In the genomic region with DNA sequence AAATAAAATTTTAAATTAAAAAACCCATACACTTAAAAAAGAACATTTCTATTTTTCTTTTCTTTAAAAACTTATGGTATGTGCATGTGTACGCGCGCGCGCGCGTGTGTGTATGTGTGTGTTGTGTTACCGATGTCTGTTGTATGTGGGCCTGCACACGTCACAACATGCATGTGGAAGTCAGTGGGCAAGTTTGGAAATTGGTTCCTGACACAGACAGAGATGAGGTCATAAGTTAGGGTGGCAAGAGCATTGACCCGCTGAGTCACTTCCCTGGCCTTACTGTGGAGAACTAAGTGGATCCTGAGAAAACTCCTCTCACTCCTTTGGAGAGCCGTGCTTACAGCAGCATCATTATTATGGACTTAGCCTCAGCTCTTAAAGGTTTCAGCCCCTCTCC, we compare ENCODE assay signal across 35 mouse cellular contexts. TPM values are rescaled to one million over a fixed set of nuclear protein-coding genes. Genes with fewer than 3 reads are reported as not detected.
DNase-seq lines count a peak whose midpoint lies in the region; ATAC-seq and TF ChIP-seq lines count a peak whose summit lies in the region.
"Had no signal": no experiment of that assay in that cellular context is flagged by ENCODE, and none has a peak within 500 bp of the region (broad histone marks: within the 10 kb centered on the region; RNA-seq: fewer than 3 reads in every experiment).

No protein-coding gene starts in this region.

- H3K27ac ChIP-seq in bone marrow macrophage, adult 2 months (ENCODE audit: insufficient read depth, low read depth, low read length): peak overlapping the region; percentile 43
- no peak overlapping the region for H3K27ac ChIP-seq in kidney, embryonic 16.5 days (ENCODE audit: low read length)
- H3K27ac ChIP-seq: embryonic facial prominence, embryonic 12.5 days; embryonic facial prominence, embryonic 15.5 days; gastrocnemius, adult 2 months; hindbrain, embryonic 10.5 days; hindbrain, embryonic 13.5 days had no signal

- H3K4me1 ChIP-seq in bone marrow macrophage, adult 2 months (ENCODE audit: control insufficient read depth, insufficient read depth, low read length): peaks cover 59% of the 10 kb centered on the region
- H3K4me1 ChIP-seq in kidney, embryonic 16.5 days (ENCODE audit: insufficient read depth, low read length): no peaks in the 10 kb centered on the region
- H3K4me1 ChIP-seq: embryonic facial prominence, embryonic 15.5 days; hindbrain, embryonic 13.5 days had no signal

- H3K36me3 ChIP-seq in kidney, embryonic 16.5 days (ENCODE audit: insufficient read depth, low read length): no peaks in the 10 kb centered on the region
- H3K36me3 ChIP-seq: embryonic facial prominence, embryonic 12.5 days; embryonic facial prominence, embryonic 15.5 days; G1E; hindbrain, embryonic 10.5 days; hindbrain, embryonic 13.5 days had no signal

- no peak for TF ChIP-seq CTCF in bone marrow macrophage, adult 2 months (IDR thresholded peaks at IDR 0.05; ENCODE audit: low read depth, low read length)

- H3K4me3 ChIP-seq in bone marrow macrophage, adult 2 months (ENCODE audit: insufficient read depth, low read length): no peak overlapping the region
- H3K4me3 ChIP-seq in kidney, embryonic 16.5 days (ENCODE audit: low read length): no peak overlapping the region
- H3K4me3 ChIP-seq: embryonic facial prominence, embryonic 12.5 days; embryonic facial prominence, embryonic 15.5 days; gastrocnemius, adult 2 months; hindbrain, embryonic 10.5 days; hindbrain, embryonic 13.5 days had no signal

- DNase-seq in lung, postnatal 36 days: peak; percentile 21
- DNase-seq in lung, postnatal 25 days (ENCODE audit: low spot score): no peak
- DNase-seq in spleen, postnatal 14 days (ENCODE audit: low spot score in 2 of 2): no peak
- no peak for DNase-seq in left cerebral cortex, postnatal 10 days (ENCODE audit: extremely low spot score in 1 of 2, low spot score in 2 of 2)
- DNase-seq: adrenal gland, adult 8-10 months; adrenal gland, postnatal 25 days; B cell, adult 2 months; cerebellum, adult 18-20 months; cerebellum, adult 9-10 months; cerebellum, postnatal 14 days; forebrain, postnatal 0 days; gastrocnemius, adult 2 months; gastrocnemius, postnatal 14 days had no signal

- H3K9ac ChIP-seq in kidney, embryonic 16.5 days (replicated peaks; ENCODE audit: low read length): no peak overlapping the region
- H3K9ac ChIP-seq: embryonic facial prominence, embryonic 12.5 days; embryonic facial prominence, embryonic 15.5 days; forebrain, postnatal 0 days; hindbrain, embryonic 13.5 days had no signal

- intact Hi-C loops in left cerebral cortex, postnatal 10 days (cut with DNase I): no loop called here

- peak; percentile 38 for ATAC-seq in megakaryocyte, adult 5-6 weeks (ENCODE audit: poor library complexity, severe bottlenecking)
- peak; percentile 42; the same call in 1 of the 2 replicates for ATAC-seq in neutrophil, adult 5-6 weeks (ENCODE audit: extremely low read depth, insufficient number of reproducible peaks, low FRiP score, poor library complexity, severe bottlenecking)
- no peak for ATAC-seq in kidney, embryonic 16.5 days (ENCODE audit: low FRiP score, low TSS enrichment)
- ATAC-seq: forebrain, embryonic 14.5 days; forebrain, postnatal 0 days; hindbrain, embryonic 16.5 days; Patski had no signal

- no peak overlapping the region for H3K4me2 ChIP-seq in kidney, embryonic 16.5 days (replicated peaks; ENCODE audit: low read depth, low read length)
- H3K4me2 ChIP-seq: embryonic facial prominence, embryonic 12.5 days; embryonic facial prominence, embryonic 15.5 days; heart, embryonic 11.5 days; hindbrain, embryonic 13.5 days had no signal

- WGBS in kidney, embryonic 16.5 days: 96% methylated on average over 11 of the region's 11 CpGs

- H3K9me3 ChIP-seq in kidney, embryonic 16.5 days (ENCODE audit: low read length): no peaks in the 10 kb centered on the region
- H3K9me3 ChIP-seq: embryonic facial prominence, embryonic 12.5 days; embryonic facial prominence, embryonic 15.5 days; G1E; hindbrain, embryonic 10.5 days; hindbrain, embryonic 13.5 days had no signal

- TF ChIP-seq POLR2A in bone marrow macrophage, adult 2 months (IDR thresholded peaks at IDR 0.05; ENCODE audit: borderline replicate concordance, low read depth, low read length): no peak

- H3K27me3 ChIP-seq in kidney, embryonic 16.5 days (ENCODE audit: insufficient read depth, low read length): no peaks in the 10 kb centered on the region
- H3K27me3 ChIP-seq: embryonic facial prominence, embryonic 12.5 days; embryonic facial prominence, embryonic 15.5 days; hindbrain, embryonic 13.5 days; Patski had no signal

RNA-seq across cellular contexts. Expression of gene Nlrp3, which starts 12.8 kb away (rescaled TPM):
- polyA plus RNA-seq in bone marrow macrophage, adult 2 months (2012; ENCODE audit: insufficient read depth, insufficient read length, missing spikeins): 50.6 and 52.3 TPM in 2 replicates
- 23.8 and 32.5 TPM in 2 replicates for total RNA-seq in megakaryocyte, adult 5-6 weeks (2015)
- 41.2 and 43.0 TPM in 2 replicates for total RNA-seq in megakaryocyte, adult 5-6 weeks (2017)
- 146 and 152 TPM in 2 replicates for total RNA-seq in neutrophil, adult 5-6 weeks (2017)
- polyA plus RNA-seq in kidney, embryonic 16.5 days (2015; fragmentation: Nextera tagmentation; extraction: Ambion mirVana): 0.04 and 0.07 TPM in 2 replicates
- total RNA-seq in left cerebral cortex, postnatal 10 days (2021): 1 to 10 TPM in 1 of 2 experiments, under 1 TPM in 1; 0.79 to 1.5 TPM
- polyA plus RNA-seq: G1E; hindbrain, embryonic 10.5 days had no signal

RNA-seq across cellular contexts. Expression of gene Olfr222, which starts 21.9 kb away (rescaled TPM):
- not detected in 2 replicates for polyA plus RNA-seq in bone marrow macrophage, adult 2 months (2012; ENCODE audit: insufficient read depth, insufficient read length, missing spikeins)
- total RNA-seq in megakaryocyte, adult 5-6 weeks (2015): not detected in 2 replicates
- total RNA-seq in megakaryocyte, adult 5-6 weeks (2017): not detected in 2 replicates
- not detected in 2 replicates for total RNA-seq in neutrophil, adult 5-6 weeks (2017)
- polyA plus RNA-seq in kidney, embryonic 16.5 days (2015; fragmentation: Nextera tagmentation; extraction: Ambion mirVana): not detected in 2 replicates
- total RNA-seq in left cerebral cortex, postnatal 10 days (2021): not detected
- total RNA-seq: adrenal gland, adult 8-10 months; adrenal gland, postnatal 25 days; CH12.LX; common myeloid progenitor, adult 5-6 weeks; forebrain, postnatal 0 days; G1E; gastrocnemius, adult 2 months; gastrocnemius, postnatal 14 days; heart, adult 8-10 months; heart, postnatal 25 days had no signal
- polyA plus RNA-seq: forebrain, embryonic 11.5 days; forebrain, embryonic 14.5 days; forebrain, postnatal 0 days; frontal cortex, adult 2 months; G1E; gonadal fat pad, adult 2 months; heart, embryonic 11.5 days; heart, embryonic 14.5 days; heart, postnatal 0 days; hindbrain, embryonic 10.5 days; hindbrain, embryonic 13.5 days; hindbrain, embryonic 16.5 days; Patski had no signal

RNA-seq across cellular contexts. Expression of gene Zkscan17, which starts 27.6 kb away (rescaled TPM):
- 20.2 and 24.1 TPM in 2 replicates for polyA plus RNA-seq in bone marrow macrophage, adult 2 months (2012; ENCODE audit: insufficient read depth, insufficient read length, missing spikeins)
- 9.0 and 9.4 TPM in 2 replicates for total RNA-seq in megakaryocyte, adult 5-6 weeks (2015)
- 7.4 and 13.4 TPM in 2 replicates for total RNA-seq in megakaryocyte, adult 5-6 weeks (2017)
- total RNA-seq in neutrophil, adult 5-6 weeks (2017): 9.2 and 14.0 TPM in 2 replicates
- 29.1 and 31.4 TPM in 2 replicates for polyA plus RNA-seq in kidney, embryonic 16.5 days (2015; fragmentation: Nextera tagmentation; extraction: Ambion mirVana)
- 10 to 100 TPM; 15.6 to 16.2 TPM for total RNA-seq in left cerebral cortex, postnatal 10 days (2021)

RNA-seq across cellular contexts. Expression of gene Olfr223, which starts 39.0 kb away (rescaled TPM):
- not detected in 2 replicates for polyA plus RNA-seq in bone marrow macrophage, adult 2 months (2012; ENCODE audit: insufficient read depth, insufficient read length, missing spikeins)
- not detected in 2 replicates for total RNA-seq in megakaryocyte, adult 5-6 weeks (2015)
- total RNA-seq in megakaryocyte, adult 5-6 weeks (2017): not detected in 2 replicates
- total RNA-seq in neutrophil, adult 5-6 weeks (2017): not detected in 2 replicates
- not detected in 2 replicates for polyA plus RNA-seq in kidney, embryonic 16.5 days (2015; fragmentation: Nextera tagmentation; extraction: Ambion mirVana)
- not detected for total RNA-seq in left cerebral cortex, postnatal 10 days (2021)
- total RNA-seq: adrenal gland, adult 8-10 months; adrenal gland, postnatal 25 days; CH12.LX; common myeloid progenitor, adult 5-6 weeks; forebrain, postnatal 0 days; G1E; gastrocnemius, adult 2 months; gastrocnemius, postnatal 14 days; heart, adult 8-10 months; heart, postnatal 25 days had no signal
- polyA plus RNA-seq: embryonic facial prominence, embryonic 12.5 days; embryonic facial prominence, embryonic 15.5 days; forebrain, embryonic 11.5 days; forebrain, embryonic 14.5 days; forebrain, postnatal 0 days; frontal cortex, adult 2 months; G1E; gonadal fat pad, adult 2 months; heart, embryonic 11.5 days; heart, embryonic 14.5 days; heart, postnatal 0 days; hindbrain, embryonic 10.5 days; hindbrain, embryonic 13.5 days; hindbrain, embryonic 16.5 days; Patski had no signal

Comparison
In these comparisons a context has a peak if more than half of its experiments do, and no peak if none do; other contexts are left out.
1. RNA of gene Nlrp3, which starts 12.8 kb away (total RNA-seq): 146 to 152 TPM in neutrophil, adult 5-6 weeks and 23.8 to 43.0 TPM in megakaryocyte, adult 5-6 weeks; 0.79 to 1.5 TPM in left cerebral cortex, postnatal 10 days; every median in the first group is over 4 times any median in the second.